Mouse (Mus musculus): ENCODE results near the gene Srgap2. TPM values are rescaled to one million over a fixed set of nuclear protein-coding genes. Genes with fewer than 3 reads are reported as not detected.

Gene Srgap2
- polyA plus RNA-seq, 1 experiment from 2014 or later = 15.3 TPM

GRCm38 (mm10) chr1:131276831-131277230, 250.3 kb downstream of the Srgap2 start:
- no peak for ATAC-seq
- no peaks in the 10 kb centered on the region for H3K4me1 ChIP-seq (ENCODE audit: control insufficient read depth, insufficient read depth, low read length)

GRCm38 (mm10) chr1:131275577-131275976, 251.6 kb downstream of the Srgap2 start:
- ATAC-seq (no peak), DNase-seq (ENCODE audit: low spot score) (no peak)
- H3K36me3 ChIP-seq (ENCODE audit: control insufficient read depth, insufficient read depth, low read length) = no peaks in the 10 kb centered on the region
- no peaks in the 10 kb centered on the region for H3K27me3 ChIP-seq (replicated peaks; ENCODE audit: control insufficient read depth, insufficient read depth, low read length)
- H3K4me3 ChIP-seq (ENCODE audit: low read depth, low read length) = no peak overlapping the region
- no peaks in the 10 kb centered on the region for H3K9me3 ChIP-seq (replicated peaks; ENCODE audit: control insufficient read depth, low read length)
- no peaks in the 10 kb centered on the region for H3K4me1 ChIP-seq (ENCODE audit: control insufficient read depth, insufficient read depth, low read length)
- no peak overlapping the region for H3K4me2 ChIP-seq (ENCODE audit: low read length)
- 75% methylated on average over 14 of the region's 14 CpGs for WGBS
- H3K9ac ChIP-seq (ENCODE audit: low read length) = no peak overlapping the region
- no peak overlapping the region for H3K27ac ChIP-seq (ENCODE audit: low read depth, low read length)

More at GRCm38 (mm10) chr1:131276831-131277230, 250.3 kb downstream of the Srgap2 start:
- no peak for DNase-seq (ENCODE audit: low spot score)
- Histone ChIP-seq H3K4me3 (ENCODE audit: low read depth, low read length) (no peak overlapping the region), H3K27me3 (replicated peaks; ENCODE audit: control insufficient read depth, insufficient read depth, low read length) (no peaks in the 10 kb centered on the region), H3K27ac (ENCODE audit: low read depth, low read length) (no peak overlapping the region), H3K9ac (ENCODE audit: low read length) (no peak overlapping the region), H3K36me3 (ENCODE audit: control insufficient read depth, insufficient read depth, low read length) (no peaks in the 10 kb centered on the region), H3K4me2 (ENCODE audit: low read length) (no peak overlapping the region), H3K9me3 (replicated peaks; ENCODE audit: control insufficient read depth, low read length) (no peaks in the 10 kb centered on the region)

GRCm38 (mm10) chr1:131274725-131275539, 252.2 kb downstream of the Srgap2 start:
- H3K4me3 ChIP-seq (ENCODE audit: low read depth, low read length) = no peak overlapping the region
- H3K9me3 ChIP-seq (replicated peaks; ENCODE audit: control insufficient read depth, low read length) = no peaks in the 10 kb centered on the region
- DNase-seq (ENCODE audit: low spot score) (no peak), ATAC-seq (no peak)
- H3K27ac ChIP-seq (ENCODE audit: low read depth, low read length) = no peak overlapping the region
- WGBS = 52% methylated on average over 22 of the region's 22 CpGs
- H3K27me3 ChIP-seq (replicated peaks; ENCODE audit: control insufficient read depth, insufficient read depth, low read length) = no peaks in the 10 kb centered on the region
- no peaks in the 10 kb centered on the region; the same call in 1 of the 2 replicates for H3K4me1 ChIP-seq (ENCODE audit: control insufficient read depth, insufficient read depth, low read length)
- no peak overlapping the region for H3K9ac ChIP-seq (ENCODE audit: low read length)
- H3K4me2 ChIP-seq (ENCODE audit: low read length) = no peak overlapping the region
- H3K36me3 ChIP-seq (ENCODE audit: control insufficient read depth, insufficient read depth, low read length) = no peaks in the 10 kb centered on the region

GRCm38 (mm10) chr1:131269797-131270578, 257.2 kb downstream of the Srgap2 start:
- H3K9me3 ChIP-seq (replicated peaks; ENCODE audit: control insufficient read depth, low read length) = no peaks in the 10 kb centered on the region
- peak overlapping the region; percentile 32; the same call in 1 of the 2 replicates for H3K9ac ChIP-seq (ENCODE audit: low read length)
- no peaks in the 10 kb centered on the region for H3K27me3 ChIP-seq (replicated peaks; ENCODE audit: control insufficient read depth, insufficient read depth, low read length)
- DNase-seq (ENCODE audit: low spot score) = peak; percentile 88
- no peaks in the 10 kb centered on the region for H3K36me3 ChIP-seq (ENCODE audit: control insufficient read depth, insufficient read depth, low read length)
- WGBS = 34% methylated on average over 22 of the region's 22 CpGs
- H3K27ac ChIP-seq (ENCODE audit: low read depth, low read length) = no peak overlapping the region
- peak; percentile 73 for ATAC-seq
- no peak overlapping the region for H3K4me3 ChIP-seq (ENCODE audit: low read depth, low read length)
- H3K4me2 ChIP-seq (ENCODE audit: low read length) = 0 out of 2 replicates have a peak overlapping the region, but pooled peaks have one; percentile 26
- no peaks in the 10 kb centered on the region; the same call in 1 of the 2 replicates for H3K4me1 ChIP-seq (ENCODE audit: control insufficient read depth, insufficient read depth, low read length)

- H3K27ac ChIP-seq (ENCODE audit: low read depth, low read length) = no peak overlapping the region
- no peak for ATAC-seq
- H3K4me1 ChIP-seq (ENCODE audit: control insufficient read depth, insufficient read depth, low read length) = no peaks in the 10 kb centered on the region; the same call in 1 of the 2 replicates
- no peak overlapping the region for H3K4me3 ChIP-seq (ENCODE audit: low read depth, low read length)
- WGBS = 87% methylated on average over 10 of the region's 10 CpGs
- H3K27me3 ChIP-seq (replicated peaks; ENCODE audit: control insufficient read depth, insufficient read depth, low read length) = no peaks in the 10 kb centered on the region
- H3K36me3 ChIP-seq (ENCODE audit: control insufficient read depth, insufficient read depth, low read length) = no peaks in the 10 kb centered on the region
- no peaks in the 10 kb centered on the region for H3K9me3 ChIP-seq (replicated peaks; ENCODE audit: control insufficient read depth, low read length)
- no peak for DNase-seq (ENCODE audit: low spot score)
- H3K4me2 ChIP-seq (ENCODE audit: low read length) = no peak overlapping the region
- H3K9ac ChIP-seq (ENCODE audit: low read length) = no peak overlapping the region
Measured at GRCm38 (mm10) chr1:131268776-131269175, 258.4 kb downstream of the Srgap2 start.

GRCm38 (mm10) chr1:131263905-131264304, 263.2 kb downstream of the Srgap2 start:
- Histone ChIP-seq H3K9ac (ENCODE audit: low read length) (no peak overlapping the region), H3K36me3 (ENCODE audit: control insufficient read depth, insufficient read depth, low read length) (no peaks in the 10 kb centered on the region), H3K4me3 (ENCODE audit: low read depth, low read length) (no peak overlapping the region), H3K4me2 (ENCODE audit: low read length) (no peak overlapping the region), H3K9me3 (replicated peaks; ENCODE audit: control insufficient read depth, low read length) (no peaks in the 10 kb centered on the region), H3K27me3 (replicated peaks; ENCODE audit: control insufficient read depth, insufficient read depth, low read length) (no peaks in the 10 kb centered on the region), H3K4me1 (ENCODE audit: control insufficient read depth, insufficient read depth, low read length) (no peaks in the 10 kb centered on the region), H3K27ac (ENCODE audit: low read depth, low read length) (no peak overlapping the region)
- DNase-seq (ENCODE audit: low spot score) (no peak), ATAC-seq (no peak)
- WGBS = 76% methylated on average over 12 of the region's 12 CpGs

- H3K9ac ChIP-seq (ENCODE audit: low read length) = no peak overlapping the region
- H3K4me1 ChIP-seq (ENCODE audit: control insufficient read depth, insufficient read depth, low read length) = no peaks in the 10 kb centered on the region
- WGBS = 29% methylated on average over 10 of the region's 10 CpGs
- H3K4me3 ChIP-seq (ENCODE audit: low read depth, low read length) = no peak overlapping the region
- peak; percentile 82 for DNase-seq (ENCODE audit: low spot score)
- no peak overlapping the region for H3K27ac ChIP-seq (ENCODE audit: low read depth, low read length)
- no peaks in the 10 kb centered on the region for H3K36me3 ChIP-seq (ENCODE audit: control insufficient read depth, insufficient read depth, low read length)
- ATAC-seq = peak; percentile 29; the same call in 1 of the 2 replicates
- no peaks in the 10 kb centered on the region for H3K9me3 ChIP-seq (replicated peaks; ENCODE audit: control insufficient read depth, low read length)
- no peaks in the 10 kb centered on the region for H3K27me3 ChIP-seq (replicated peaks; ENCODE audit: control insufficient read depth, insufficient read depth, low read length)
- no peak overlapping the region for H3K4me2 ChIP-seq (ENCODE audit: low read length)
Measured at GRCm38 (mm10) chr1:131260309-131260656, 266.9 kb downstream of the Srgap2 start.

- H3K4me2 ChIP-seq (ENCODE audit: low read length) = no peak overlapping the region
- H3K9ac ChIP-seq (ENCODE audit: low read length) = no peak overlapping the region
- 67% methylated on average over 10 of the region's 10 CpGs for WGBS
- DNase-seq (ENCODE audit: low spot score) (no peak), ATAC-seq (no peak)
- H3K9me3 ChIP-seq (replicated peaks; ENCODE audit: control insufficient read depth, low read length) = no peaks in the 10 kb centered on the region
- no peaks in the 10 kb centered on the region for H3K27me3 ChIP-seq (replicated peaks; ENCODE audit: control insufficient read depth, insufficient read depth, low read length)
- no peaks in the 10 kb centered on the region for H3K4me1 ChIP-seq (ENCODE audit: control insufficient read depth, insufficient read depth, low read length)
- no peak overlapping the region for H3K27ac ChIP-seq (ENCODE audit: low read depth, low read length)
- no peak overlapping the region for H3K4me3 ChIP-seq (ENCODE audit: low read depth, low read length)
- H3K36me3 ChIP-seq (ENCODE audit: control insufficient read depth, insufficient read depth, low read length) = no peaks in the 10 kb centered on the region
Measured at GRCm38 (mm10) chr1:131259632-131260308, 267.4 kb downstream of the Srgap2 start.

All from forebrain, embryonic 14.5 days (tissue).